Mouse (Mus musculus) embryonic fibroblast, embryonic 13.5 days (primary cell): ENCODE measurements at regions not wholly inside any gene's neighbourhood (a gene's known extent, or its start where the extent isn't known, plus 50 kb on each side); places are given as distances from the start of the nearest gene placed in this dataset.
A peak's percentile ranks its signal among the peaks of the same experiment; 100 is the strongest.
"Not testable (repeated sequence)": the region's sequence is repeated elsewhere in the genome, so short reads cannot be mapped to it uniquely, and the experiment has no call there.

Source experiments
- H3K27ac ChIP-seq: 2 replicates; pipeline ENCODE4 v1.5.1; 2012; ENCODE audit warnings: low read length, control low read depth, inconsistent platforms; ENCODE audit not compliant: insufficient read depth
- H3K4me1 ChIP-seq: 2 replicates; pipeline ENCODE4 v1.6.1; 2011; ENCODE audit warnings: low read length; ENCODE audit not compliant: control insufficient read depth, insufficient read depth
- H3K4me3 ChIP-seq: 2 replicates; pipeline ENCODE4 v1.5.1; 2011; ENCODE audit warnings: mild to moderate bottlenecking, control low read depth, low read length; ENCODE audit not compliant: insufficient read depth
- CTCF ChIP-seq: IDR thresholded peaks from 2 replicates; pipeline ENCODE4 v1.5.1; 2011; ENCODE audit warnings: mild to moderate bottlenecking, control low read depth, low read length, moderate library complexity, borderline replicate concordance; ENCODE audit not compliant: insufficient read depth
- POLR2A ChIP-seq: IDR thresholded peaks from 2 replicates; pipeline ENCODE4 v1.6.1; 2011; ENCODE audit warnings: low read depth, mild to moderate bottlenecking, control low read depth, low read length, moderate library complexity

GRCm38 (mm10) chr9:113123004-113123692 lies 584.9 kb downstream of the Pdcd6ip start:
- Histone ChIP-seq H3K27ac (no peak overlapping the region), H3K4me1 (no peaks in the 10 kb centered on the region), H3K4me3 (no peak overlapping the region)
- TF ChIP-seq POLR2A, result no peak
- TF ChIP-seq CTCF, result no peak

GRCm38 (mm10) chr9:113122253-113122749 lies 585.8 kb downstream of the Pdcd6ip start:
- H3K27ac ChIP-seq, result no peak overlapping the region
- no peak for TF ChIP-seq POLR2A
- no peaks in the 10 kb centered on the region for H3K4me1 ChIP-seq
- no peak overlapping the region for H3K4me3 ChIP-seq

GRCm38 (mm10) chr9:113120385-113120784 lies 587.7 kb downstream of the Pdcd6ip start:
- Histone ChIP-seq H3K4me1 (no peaks in the 10 kb centered on the region), H3K27ac (no peak overlapping the region)
- no peak for TF ChIP-seq CTCF
- TF ChIP-seq POLR2A, result no peak

GRCm38 (mm10) chr9:113119721-113120120 lies 588.3 kb downstream of the Pdcd6ip start:
- TF ChIP-seq POLR2A (no peak), CTCF (no peak)

More at GRCm38 (mm10) chr9:113120385-113120784, 587.7 kb downstream of the Pdcd6ip start:
- H3K4me3 ChIP-seq, result no peak overlapping the region

GRCm38 (mm10) chr9:113115576-113115975 lies 592.5 kb downstream of the Pdcd6ip start:
- Histone ChIP-seq H3K4me3 (no peak overlapping the region), H3K4me1 (no peaks in the 10 kb centered on the region), H3K27ac (no peak overlapping the region)
- TF ChIP-seq POLR2A (no peak), CTCF (no peak)

More at GRCm38 (mm10) chr9:113119721-113120120, 588.3 kb downstream of the Pdcd6ip start:
- no peaks in the 10 kb centered on the region for H3K4me1 ChIP-seq
- H3K4me3 ChIP-seq, result no peak overlapping the region
- no peak overlapping the region for H3K27ac ChIP-seq

- H3K27ac ChIP-seq, result no peak overlapping the region
- H3K4me3 ChIP-seq, result no peak overlapping the region
- no peaks in the 10 kb centered on the region for H3K4me1 ChIP-seq
- TF ChIP-seq POLR2A, result no peak
- no peak for TF ChIP-seq CTCF
Observed at GRCm38 (mm10) chr9:113112753-113113152, 595.3 kb downstream of the Pdcd6ip start.

GRCm38 (mm10) chr9:113101733-113102132 lies 606.3 kb downstream of the Pdcd6ip start:
- H3K4me1 ChIP-seq, result no peaks in the 10 kb centered on the region
- no peak for TF ChIP-seq CTCF
- no peak overlapping the region for H3K4me3 ChIP-seq
- no peak overlapping the region for H3K27ac ChIP-seq

GRCm38 (mm10) chr9:113100641-113101040 lies 607.4 kb downstream of the Pdcd6ip start:
- peak overlapping the region; percentile 6; the same call in 1 of the 2 replicates for H3K27ac ChIP-seq
- no peak overlapping the region for H3K4me3 ChIP-seq
- no peaks in the 10 kb centered on the region for H3K4me1 ChIP-seq
- TF ChIP-seq CTCF, result no peak
- TF ChIP-seq POLR2A, result no peak

GRCm38 (mm10) chr9:113095421-113095820 lies 612.6 kb downstream of the Pdcd6ip start:
- not testable (repeated sequence) for H3K4me1 ChIP-seq, H3K27ac ChIP-seq, H3K4me3 ChIP-seq

GRCm38 (mm10) chr9:113093863-113094390 lies 614.1 kb downstream of the Pdcd6ip start:
- Histone ChIP-seq H3K27ac (no peak overlapping the region), H3K4me3 (no peak overlapping the region), H3K4me1 (no peaks in the 10 kb centered on the region)
- TF ChIP-seq POLR2A, result no peak
- no peak for TF ChIP-seq CTCF
